Mouse (Mus musculus) thymus, adult 2 months (tissue): ENCODE measurements around the gene Chek2.

Experiments used
- CTCF ChIP-seq: fragments of 200-500 bp; IDR thresholded peaks from 2 replicates; pipeline ENCODE4 v1.5.1; 2012; ENCODE audit warnings: mild to moderate bottlenecking, control low read depth, low read length, moderate library complexity, borderline replicate concordance; ENCODE audit not compliant: control insufficient read depth, poor library complexity, insufficient read depth; ENCODE audit errors: extremely low read depth
- POLR2A ChIP-seq: fragments of 200-500 bp; IDR thresholded peaks from 2 replicates; pipeline ENCODE4 v1.6.1; 2012; ENCODE audit warnings: mild to moderate bottlenecking, low read length, control low read depth, moderate library complexity; ENCODE audit not compliant: control insufficient read depth, poor library complexity, insufficient read depth; ENCODE audit errors: extremely low read depth

DNA sequence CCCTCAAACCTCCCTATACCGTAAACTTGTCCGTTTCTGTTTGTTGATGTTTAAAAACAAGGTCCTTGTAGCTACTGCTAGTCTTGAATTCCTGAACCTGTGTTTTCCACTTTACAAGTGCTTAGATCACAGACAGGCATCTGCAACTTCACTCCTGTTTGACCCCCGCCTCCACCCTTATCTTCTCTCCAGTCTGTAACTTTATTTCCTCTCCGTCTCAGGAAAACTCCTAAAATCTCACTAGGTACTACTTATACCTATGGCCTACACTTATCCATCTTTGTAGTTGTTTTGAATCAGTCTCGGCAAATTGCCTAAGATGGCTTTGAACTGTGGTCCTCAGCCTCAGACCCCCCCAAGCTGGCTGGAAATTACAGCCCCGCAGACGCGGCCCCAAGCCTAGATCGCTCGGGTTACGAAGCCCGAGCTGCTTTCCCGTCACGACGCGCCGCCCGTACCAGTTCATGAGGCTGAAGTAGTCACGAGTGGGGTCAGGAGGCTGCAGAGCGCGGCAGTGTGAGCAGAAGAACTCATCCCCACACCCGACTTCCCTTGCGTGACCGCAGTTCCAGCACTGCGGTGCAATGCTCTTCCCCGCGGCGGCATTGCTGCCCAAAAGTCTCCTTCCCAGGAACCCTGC is 621 bp upstream of the Chek2 start:
- no peak for TF ChIP-seq CTCF
- no peak for TF ChIP-seq POLR2A
